Mouse (Mus musculus) left cerebral cortex, adult 11 months (tissue): ENCODE measurements at regions not wholly inside any gene's neighbourhood (a gene's known extent, or its start where the extent isn't known, plus 50 kb on each side); places are given as distances from the start of the nearest gene placed in this dataset.

ENCODE experiments used
- DNase-seq: peaks from one replicate; pipeline ENCODE4 v3.0.0; 2022; ENCODE audit warnings: low spot score

DNA sequence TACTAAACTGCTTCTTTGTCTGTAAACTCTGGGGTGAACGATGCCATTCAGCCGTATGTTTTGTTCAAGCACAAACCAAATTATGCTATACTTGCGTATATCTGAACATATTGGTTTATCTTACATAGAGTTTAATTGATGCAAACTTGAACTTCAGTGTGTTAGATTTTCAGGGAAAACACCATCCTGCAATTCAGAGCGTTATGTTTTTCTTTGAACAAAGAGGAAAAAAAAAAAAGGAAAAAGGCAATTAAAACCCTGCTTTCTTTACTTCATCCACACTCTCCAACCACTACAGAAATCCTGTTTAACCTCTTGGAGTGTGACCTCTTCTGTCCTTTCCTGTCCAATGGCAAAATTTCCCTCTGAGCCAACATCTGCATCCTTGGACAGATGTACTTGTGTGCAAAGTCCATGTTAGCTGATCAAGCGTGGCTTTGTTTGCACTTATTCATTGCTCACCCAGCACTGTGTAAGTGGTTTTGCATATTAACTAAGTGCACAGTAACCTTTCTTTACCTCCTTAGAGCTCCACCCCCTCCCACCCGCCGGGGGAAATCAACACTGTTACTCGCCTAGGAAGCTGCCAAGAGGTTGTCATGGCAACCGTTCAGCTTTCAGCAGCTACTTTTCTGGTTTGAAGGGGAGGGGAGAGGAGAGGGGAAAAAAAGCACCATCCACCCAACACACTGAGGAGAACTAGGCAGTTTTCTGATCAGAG, 174.4 kb upstream of the Klf12 start:
- peak; percentile 85 for DNase-seq

DNA sequence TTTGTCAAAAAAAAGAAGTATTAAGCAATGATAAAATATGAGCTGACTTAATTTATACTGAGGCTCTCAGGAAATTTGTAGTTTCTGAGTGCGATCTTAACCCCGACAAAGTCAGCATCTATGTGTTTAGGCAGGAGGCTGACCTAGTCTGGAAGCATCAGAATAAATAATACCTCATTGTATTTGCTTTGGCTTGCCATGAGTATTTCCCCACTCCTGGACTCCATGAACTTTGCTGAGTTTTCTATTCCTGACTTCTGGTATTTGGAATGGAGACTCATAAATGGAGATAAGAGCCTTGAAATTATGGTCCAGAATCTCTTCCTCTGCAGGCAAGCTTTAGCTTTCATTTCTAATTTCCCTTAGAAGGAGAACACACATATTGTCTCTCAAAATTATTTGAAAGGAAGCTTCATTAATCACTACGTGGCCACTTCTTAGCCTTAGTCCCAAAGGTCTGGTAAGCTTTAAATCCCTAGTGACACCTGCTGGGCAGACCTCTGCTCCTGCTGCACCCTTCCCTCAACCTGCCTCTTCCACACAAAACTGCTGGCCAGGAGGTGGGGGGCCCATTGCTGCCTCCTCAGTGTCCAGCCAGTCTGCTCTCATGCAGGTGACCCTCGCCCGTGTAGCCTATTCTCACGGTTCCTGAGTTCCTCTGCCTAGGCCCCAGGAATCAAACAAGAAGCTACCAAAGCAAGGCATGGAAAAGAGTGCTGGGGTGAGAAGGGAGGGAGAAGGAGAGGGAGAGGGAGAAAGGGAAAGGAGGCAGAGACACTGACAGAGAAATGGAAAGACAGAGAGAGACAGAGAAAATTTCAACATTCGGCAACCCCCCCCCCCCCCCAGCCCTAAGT, 173.6 kb upstream of the Klf12 start:
- DNase-seq: no peak

- no peak for DNase-seq
These were observed 161.7 kb upstream of the Klf12 start for GRCm38 (mm10) chr14:100446130-100446529.

DNA sequence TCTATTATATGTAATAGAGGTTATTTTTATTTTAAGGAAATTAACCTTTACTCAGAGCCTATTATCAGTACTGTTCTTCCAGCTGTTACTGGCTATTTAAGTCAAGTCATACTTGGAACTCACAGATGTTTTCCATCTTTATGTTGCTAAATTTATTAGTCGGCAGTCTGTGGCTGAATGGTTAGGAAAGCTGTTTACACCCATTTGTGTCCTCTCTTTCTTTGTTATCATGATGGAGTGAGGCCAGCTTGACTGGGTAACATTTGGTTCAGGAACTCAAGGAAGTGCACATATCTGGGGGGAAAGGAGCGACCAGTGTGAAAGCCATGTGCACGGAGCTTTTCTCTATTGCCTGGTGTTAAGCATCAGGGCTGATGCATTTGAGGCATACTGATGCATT, 160.4 kb upstream of the Klf12 start:
- DNase-seq: no peak

DNA sequence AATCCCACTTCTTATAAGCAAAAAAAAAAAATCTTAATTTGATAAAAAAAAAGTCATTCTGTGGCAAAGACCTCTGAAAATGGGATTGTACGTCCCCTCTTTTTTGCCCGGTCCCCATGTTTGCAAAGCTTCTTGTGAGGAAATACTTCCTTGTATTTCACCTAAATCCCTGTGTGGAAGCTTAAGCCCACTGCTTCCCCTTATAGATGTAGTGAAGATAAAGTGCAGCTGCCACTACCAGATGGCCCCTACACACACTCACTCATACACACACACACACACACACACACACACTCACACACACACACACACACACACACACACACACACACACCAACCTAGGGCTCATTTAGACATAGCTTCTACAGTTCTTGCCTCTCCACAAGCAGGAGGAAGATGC, 159.6 kb upstream of the Klf12 start:
- no peak for DNase-seq

GRCm38 (mm10) chr14:100437552-100437951, 153.1 kb upstream of the Klf12 start:
- DNase-seq: no peak

- DNase-seq: no peak
These were observed 145.2 kb upstream of the Klf12 start for GRCm38 (mm10) chr14:100429662-100430061.

DNA sequence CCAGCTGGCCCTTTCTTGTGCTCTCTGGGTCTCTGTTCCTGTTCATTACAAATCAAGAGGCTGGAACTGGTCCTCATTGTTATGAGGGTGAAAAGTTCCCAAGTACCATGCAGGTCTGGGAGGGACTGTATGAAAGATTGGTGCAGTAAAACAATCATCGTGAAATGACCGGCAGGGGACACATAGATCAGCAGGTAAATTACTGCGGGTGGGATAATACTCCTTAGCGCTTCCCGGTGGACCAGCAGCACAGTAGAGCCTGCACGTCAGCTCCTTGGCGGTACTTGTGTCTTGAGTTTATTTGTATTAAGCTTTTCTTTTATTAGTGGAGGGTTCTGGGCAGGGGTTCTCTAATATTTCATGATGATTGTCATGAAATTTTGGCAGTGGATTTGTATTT, 141.9 kb upstream of the Klf12 start:
- DNase-seq: no peak

GRCm38 (mm10) chr14:100423790-100424189, 139.3 kb upstream of the Klf12 start:
- DNase-seq: no peak

DNA sequence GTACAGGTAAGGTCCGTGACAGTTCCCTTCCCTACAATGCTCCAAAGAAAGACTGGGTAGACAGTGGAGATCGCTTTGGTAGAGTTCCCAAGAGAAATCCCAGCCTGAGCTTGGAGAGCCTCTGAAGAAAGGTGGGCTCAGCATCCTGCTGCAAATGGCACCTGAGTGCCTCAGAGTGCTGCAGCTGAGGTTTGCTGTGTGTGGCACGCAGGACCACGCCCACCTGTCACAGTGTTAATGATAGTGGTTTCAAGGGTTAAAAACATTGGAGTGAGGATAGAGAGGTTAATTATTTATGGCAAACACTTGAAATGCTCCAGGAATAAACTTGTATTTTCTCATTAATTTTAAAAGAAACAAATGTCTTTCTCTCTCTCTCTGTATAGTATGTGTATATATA, 137.2 kb upstream of the Klf12 start:
- DNase-seq: no peak

DNA sequence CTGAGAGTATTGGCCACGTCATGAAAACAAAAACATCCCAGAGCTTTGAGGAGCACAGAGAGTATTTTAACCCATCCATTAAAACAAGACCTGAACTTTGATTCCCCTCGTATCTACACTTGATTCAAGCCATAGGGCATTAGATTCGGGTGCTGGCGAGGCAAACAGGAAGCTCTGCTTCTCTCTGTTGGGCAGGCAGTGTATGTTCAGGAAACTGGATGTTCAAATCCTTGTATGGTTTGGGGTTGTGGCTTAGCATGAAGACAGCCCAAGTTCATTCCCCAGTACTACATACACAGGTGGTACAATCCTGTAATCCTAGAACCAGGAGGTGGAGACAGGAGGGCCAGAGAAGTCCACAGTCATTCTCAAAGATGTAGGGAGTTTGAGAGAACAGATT, 130.6 kb upstream of the Klf12 start:
- DNase-seq: no peak

GRCm38 (mm10) chr14:100412211-100412610, 127.7 kb upstream of the Klf12 start:
- no peak for DNase-seq

- DNase-seq: no peak
These were observed 112.7 kb upstream of the Klf12 start for GRCm38 (mm10) chr14:100397191-100397590.

- DNase-seq: no peak
These were observed 90.9 kb upstream of the Klf12 start for GRCm38 (mm10) chr14:100375218-100375983.

- DNase-seq: peak; percentile 17
These were observed 90.2 kb upstream of the Klf12 start for GRCm38 (mm10) chr14:100374494-100375217.

DNA sequence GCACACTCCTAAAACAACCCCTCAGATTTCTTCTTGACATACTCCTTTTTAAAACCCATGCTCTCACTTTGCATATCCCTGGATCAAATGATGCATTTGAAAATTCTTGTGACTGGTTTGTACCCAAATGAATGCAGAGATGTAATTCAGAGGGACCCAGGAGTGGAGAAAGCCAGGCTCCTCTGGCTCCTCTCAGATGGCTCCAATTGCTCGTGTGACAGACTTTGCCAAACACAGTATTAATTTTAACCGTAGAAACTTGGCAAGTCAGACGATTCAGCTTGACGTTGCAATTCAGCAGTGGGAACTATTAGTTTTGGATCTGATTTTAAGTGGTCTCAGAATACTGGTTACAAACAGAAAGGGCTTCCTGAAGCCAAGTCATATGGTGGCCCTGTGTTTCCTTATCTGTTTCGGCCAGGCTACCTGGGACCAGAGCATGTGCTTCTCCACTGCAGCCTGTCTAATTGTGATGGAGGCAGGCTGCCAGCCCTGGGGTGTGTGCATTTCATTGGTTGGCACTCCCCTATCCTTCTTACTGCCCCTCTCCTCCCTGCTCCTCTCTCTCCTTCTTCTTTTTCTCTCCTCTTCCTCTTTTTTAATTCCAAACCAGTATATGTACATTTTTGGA, 81.9 kb upstream of the Klf12 start:
- DNase-seq: no peak

DNA sequence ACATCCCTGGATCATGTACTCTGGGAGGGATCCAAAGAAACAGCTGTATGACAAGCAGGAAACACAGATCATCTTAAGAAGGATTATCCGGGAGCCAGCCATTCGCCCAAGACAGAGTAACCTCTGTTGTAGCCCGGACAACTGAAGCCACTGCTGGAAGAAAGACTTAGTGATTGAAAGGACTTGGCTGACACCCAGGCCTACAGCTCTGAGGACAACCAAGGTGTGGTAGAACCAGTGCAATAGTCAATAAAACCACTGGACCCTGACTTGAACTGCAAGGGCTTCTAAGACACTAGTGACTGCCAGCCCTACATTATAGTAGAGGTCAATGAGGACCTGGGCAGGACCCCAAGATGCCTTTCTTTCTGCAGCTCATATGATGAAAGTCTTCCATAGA, 78.3 kb upstream of the Klf12 start:
- no peak for DNase-seq

DNA sequence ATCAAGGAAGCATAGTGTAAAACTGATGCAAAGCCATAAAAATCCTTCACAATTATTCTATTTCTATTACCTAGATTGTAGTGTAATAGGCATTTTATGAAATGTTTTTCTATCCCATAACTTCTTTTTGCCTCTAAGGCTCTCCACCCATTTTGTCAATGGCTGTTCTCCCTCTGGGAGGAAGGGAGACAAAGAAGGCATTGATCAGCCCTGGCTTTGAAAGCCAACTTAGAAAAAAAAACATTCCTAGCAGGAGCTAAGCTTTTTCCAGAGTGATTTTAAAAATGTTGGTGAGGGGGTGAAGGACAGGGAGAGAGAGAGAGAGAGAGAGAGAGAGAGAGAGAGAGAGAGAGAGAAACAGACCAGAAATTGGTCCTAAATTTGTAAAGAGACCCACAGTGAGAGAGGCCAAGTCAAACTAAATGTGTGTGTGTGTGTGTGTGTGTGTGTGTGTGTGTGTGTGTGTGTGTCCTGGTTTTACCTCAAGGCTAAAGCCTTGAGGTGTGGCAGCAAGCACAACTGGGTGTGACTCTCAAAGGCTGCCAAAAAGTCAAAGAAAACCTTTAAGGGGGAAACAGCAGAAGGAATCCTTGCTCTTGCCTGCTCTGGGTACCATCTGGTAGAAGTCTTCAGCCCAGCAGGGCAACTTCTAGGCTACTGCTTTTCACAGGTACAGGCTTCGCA, 77.0 kb upstream of the Klf12 start:
- no peak for DNase-seq

DNA sequence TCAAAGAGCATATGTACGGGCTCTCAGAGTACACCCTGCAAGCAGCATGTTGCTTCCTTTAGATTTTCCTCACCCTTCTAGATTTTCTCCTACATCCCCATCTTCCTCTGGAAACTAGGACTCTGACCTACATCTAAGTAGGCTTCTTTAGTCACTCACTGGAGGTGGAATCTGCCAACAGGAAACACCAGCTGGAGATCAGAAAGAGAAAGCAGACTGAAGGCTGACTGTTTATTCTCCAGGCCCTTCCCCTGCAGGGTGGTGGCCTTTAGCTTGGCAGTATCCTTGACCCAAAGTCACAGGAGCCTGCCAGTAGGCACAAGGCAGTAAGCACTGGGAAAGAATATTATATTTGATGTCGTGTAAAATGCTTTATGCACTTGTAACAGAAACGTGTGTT, 75.4 kb upstream of the Klf12 start:
- no peak for DNase-seq

GRCm38 (mm10) chr14:100357131-100357530, 72.7 kb upstream of the Klf12 start:
- no peak for DNase-seq

GRCm38 (mm10) chr14:100353508-100353907, 69.0 kb upstream of the Klf12 start:
- no peak for DNase-seq
